Mouse (Mus musculus): ENCODE results near the gene Xylt1. TPM values are rescaled to one million over a fixed set of nuclear protein-coding genes. Genes with fewer than 3 reads are reported as not detected.
A peak's percentile ranks its signal among the peaks of the same experiment; 100 is the strongest.

The Xylt1 gene
- polyA plus RNA-seq, 1 experiment from 2014 or later, result 0.75 TPM

GRCm38 (mm10) chr7:117480831-117481230 is 100.1 kb downstream of the Xylt1 start:
- H3K27ac ChIP-seq (ENCODE audit: low read length), result no peak overlapping the region
- no peak overlapping the region for H3K9ac ChIP-seq (ENCODE audit: low read length)
- no peak overlapping the region for H3K4me2 ChIP-seq (ENCODE audit: low read depth, low read length)
- no peak overlapping the region for H3K4me3 ChIP-seq (ENCODE audit: low read length)
- no peaks in the 10 kb centered on the region for H3K36me3 ChIP-seq (ENCODE audit: control insufficient read depth, insufficient read depth, low read length)
- no peaks in the 10 kb centered on the region for H3K27me3 ChIP-seq (ENCODE audit: control insufficient read depth, insufficient read depth, low read depth, low read length)
- no peak for ATAC-seq (ENCODE audit: low read depth)
- no peaks in the 10 kb centered on the region for H3K9me3 ChIP-seq (ENCODE audit: control insufficient read depth, low read length)
- 84% methylated on average over 5 of the region's 5 CpGs for WGBS
- no peaks in the 10 kb centered on the region for H3K4me1 ChIP-seq (replicated peaks; ENCODE audit: control insufficient read depth, insufficient read depth, low read length)

GRCm38 (mm10) chr7:117481404-117481803 is 100.6 kb downstream of the Xylt1 start:
- no peaks in the 10 kb centered on the region for H3K36me3 ChIP-seq (ENCODE audit: control insufficient read depth, insufficient read depth, low read length)
- H3K9me3 ChIP-seq (ENCODE audit: control insufficient read depth, low read length), result no peaks in the 10 kb centered on the region
- H3K27ac ChIP-seq (ENCODE audit: low read length), result no peak overlapping the region
- H3K9ac ChIP-seq (ENCODE audit: low read length), result no peak overlapping the region
- 83% methylated on average over 3 of the region's 3 CpGs for WGBS
- ATAC-seq (ENCODE audit: low read depth), result no peak
- H3K4me3 ChIP-seq (ENCODE audit: low read length), result no peak overlapping the region
- H3K4me1 ChIP-seq (replicated peaks; ENCODE audit: control insufficient read depth, insufficient read depth, low read length), result no peaks in the 10 kb centered on the region
- H3K27me3 ChIP-seq (ENCODE audit: control insufficient read depth, insufficient read depth, low read depth, low read length), result no peaks in the 10 kb centered on the region
- no peak overlapping the region for H3K4me2 ChIP-seq (ENCODE audit: low read depth, low read length)

GRCm38 (mm10) chr7:117482701-117483100 is 101.9 kb downstream of the Xylt1 start:
- no peaks in the 10 kb centered on the region for H3K9me3 ChIP-seq (ENCODE audit: control insufficient read depth, low read length)
- 71% methylated on average over 2 of the region's 2 CpGs for WGBS

GRCm38 (mm10) chr7:117484589-117484988 is 103.8 kb downstream of the Xylt1 start:
- no peak for ATAC-seq (ENCODE audit: low read depth)
- Histone ChIP-seq H3K27ac (ENCODE audit: low read length) (no peak overlapping the region), H3K4me1 (replicated peaks; ENCODE audit: control insufficient read depth, insufficient read depth, low read length) (no peaks in the 10 kb centered on the region), H3K9me3 (ENCODE audit: control insufficient read depth, low read length) (no peaks in the 10 kb centered on the region), H3K27me3 (ENCODE audit: control insufficient read depth, insufficient read depth, low read depth, low read length) (no peaks in the 10 kb centered on the region), H3K4me2 (ENCODE audit: low read depth, low read length) (no peak overlapping the region), H3K4me3 (ENCODE audit: low read length) (no peak overlapping the region), H3K36me3 (ENCODE audit: control insufficient read depth, insufficient read depth, low read length) (no peaks in the 10 kb centered on the region), H3K9ac (ENCODE audit: low read length) (no peak overlapping the region)
- 64% methylated on average over 2 of the region's 2 CpGs for WGBS

More at GRCm38 (mm10) chr7:117482701-117483100, 101.9 kb downstream of the Xylt1 start:
- Histone ChIP-seq H3K4me2 (ENCODE audit: low read depth, low read length) (no peak overlapping the region), H3K9ac (ENCODE audit: low read length) (no peak overlapping the region), H3K4me3 (ENCODE audit: low read length) (no peak overlapping the region), H3K4me1 (replicated peaks; ENCODE audit: control insufficient read depth, insufficient read depth, low read length) (no peaks in the 10 kb centered on the region), H3K27ac (ENCODE audit: low read length) (no peak overlapping the region), H3K36me3 (ENCODE audit: control insufficient read depth, insufficient read depth, low read length) (no peaks in the 10 kb centered on the region), H3K27me3 (ENCODE audit: control insufficient read depth, insufficient read depth, low read depth, low read length) (no peaks in the 10 kb centered on the region)
- no peak for ATAC-seq (ENCODE audit: low read depth)

GRCm38 (mm10) chr7:117484989-117485536 is 104.3 kb downstream of the Xylt1 start:
- H3K9ac ChIP-seq (ENCODE audit: low read length), result no peak overlapping the region
- WGBS, result 91% methylated on average over 7 of the region's 7 CpGs
- no peak overlapping the region for H3K27ac ChIP-seq (ENCODE audit: low read length)
- ATAC-seq (ENCODE audit: low read depth), result no peak
- no peak overlapping the region for H3K4me3 ChIP-seq (ENCODE audit: low read length)
- H3K27me3 ChIP-seq (ENCODE audit: control insufficient read depth, insufficient read depth, low read depth, low read length), result no peaks in the 10 kb centered on the region
- no peaks in the 10 kb centered on the region for H3K9me3 ChIP-seq (ENCODE audit: control insufficient read depth, low read length)
- no peaks in the 10 kb centered on the region for H3K4me1 ChIP-seq (replicated peaks; ENCODE audit: control insufficient read depth, insufficient read depth, low read length)
- H3K4me2 ChIP-seq (ENCODE audit: low read depth, low read length), result no peak overlapping the region
- no peaks in the 10 kb centered on the region for H3K36me3 ChIP-seq (ENCODE audit: control insufficient read depth, insufficient read depth, low read length)

- no peak for ATAC-seq (ENCODE audit: low read depth)
- WGBS, result 56% methylated on average over 7 of the region's 7 CpGs
- Histone ChIP-seq H3K4me3 (ENCODE audit: low read length) (no peak overlapping the region), H3K36me3 (ENCODE audit: control insufficient read depth, insufficient read depth, low read length) (no peaks in the 10 kb centered on the region), H3K4me1 (replicated peaks; ENCODE audit: control insufficient read depth, insufficient read depth, low read length) (no peaks in the 10 kb centered on the region), H3K27ac (ENCODE audit: low read length) (no peak overlapping the region), H3K9ac (ENCODE audit: low read length) (no peak overlapping the region), H3K4me2 (ENCODE audit: low read depth, low read length) (no peak overlapping the region), H3K9me3 (ENCODE audit: control insufficient read depth, low read length) (no peaks in the 10 kb centered on the region), H3K27me3 (ENCODE audit: control insufficient read depth, insufficient read depth, low read depth, low read length) (no peaks in the 10 kb centered on the region)
Observed at GRCm38 (mm10) chr7:117486425-117487172, 105.8 kb downstream of the Xylt1 start.

GRCm38 (mm10) chr7:117487173-117487490 is 106.4 kb downstream of the Xylt1 start:
- Histone ChIP-seq H3K4me3 (ENCODE audit: low read length) (no peak overlapping the region), H3K9me3 (ENCODE audit: control insufficient read depth, low read length) (no peaks in the 10 kb centered on the region), H3K27ac (ENCODE audit: low read length) (no peak overlapping the region), H3K36me3 (ENCODE audit: control insufficient read depth, insufficient read depth, low read length) (no peaks in the 10 kb centered on the region), H3K4me2 (ENCODE audit: low read depth, low read length) (no peak overlapping the region), H3K27me3 (ENCODE audit: control insufficient read depth, insufficient read depth, low read depth, low read length) (no peaks in the 10 kb centered on the region), H3K4me1 (replicated peaks; ENCODE audit: control insufficient read depth, insufficient read depth, low read length) (no peaks in the 10 kb centered on the region), H3K9ac (ENCODE audit: low read length) (no peak overlapping the region)
- WGBS, result 82% methylated on average over 2 of the region's 2 CpGs
- no peak for ATAC-seq (ENCODE audit: low read depth)

GRCm38 (mm10) chr7:117489973-117490372 is 109.2 kb downstream of the Xylt1 start:
- ATAC-seq (ENCODE audit: low read depth), result no peak
- Histone ChIP-seq H3K27ac (ENCODE audit: low read length) (no peak overlapping the region), H3K9me3 (ENCODE audit: control insufficient read depth, low read length) (no peaks in the 10 kb centered on the region), H3K4me1 (replicated peaks; ENCODE audit: control insufficient read depth, insufficient read depth, low read length) (no peaks in the 10 kb centered on the region), H3K4me2 (ENCODE audit: low read depth, low read length) (no peak overlapping the region), H3K27me3 (ENCODE audit: control insufficient read depth, insufficient read depth, low read depth, low read length) (no peaks in the 10 kb centered on the region), H3K4me3 (ENCODE audit: low read length) (no peak overlapping the region), H3K36me3 (ENCODE audit: control insufficient read depth, insufficient read depth, low read length) (no peaks in the 10 kb centered on the region), H3K9ac (ENCODE audit: low read length) (no peak overlapping the region)
- 64% methylated on average over 5 of the region's 5 CpGs for WGBS

GRCm38 (mm10) chr7:117490500-117491205 is 109.9 kb downstream of the Xylt1 start:
- ATAC-seq (ENCODE audit: low read depth), result peak; percentile 80
- 47% methylated on average over 9 of the region's 9 CpGs for WGBS

More at GRCm38 (mm10) chr7:117490500-117491205, 109.9 kb downstream of the Xylt1 start:
- no peaks in the 10 kb centered on the region for H3K9me3 ChIP-seq (ENCODE audit: control insufficient read depth, low read length)
- no peak overlapping the region for H3K4me3 ChIP-seq (ENCODE audit: low read length)
- no peaks in the 10 kb centered on the region for H3K36me3 ChIP-seq (ENCODE audit: control insufficient read depth, insufficient read depth, low read length)
- H3K4me1 ChIP-seq (replicated peaks; ENCODE audit: control insufficient read depth, insufficient read depth, low read length), result no peaks in the 10 kb centered on the region
- no peak overlapping the region for H3K4me2 ChIP-seq (ENCODE audit: low read depth, low read length)
- no peaks in the 10 kb centered on the region for H3K27me3 ChIP-seq (ENCODE audit: control insufficient read depth, insufficient read depth, low read depth, low read length)
- no peak overlapping the region for H3K27ac ChIP-seq (ENCODE audit: low read length)
- H3K9ac ChIP-seq (ENCODE audit: low read length), result no peak overlapping the region

Data from lung, embryonic 16.5 days (tissue).